Mouse (Mus musculus): ENCODE data around the gene Tmc3. TPM values are rescaled to one million over a fixed set of nuclear protein-coding genes. Genes with fewer than 3 reads are reported as not detected.

The Tmc3 gene
- polyA plus RNA-seq (2012; ENCODE audit: insufficient read depth, insufficient read length, low replicate concordance, missing spikeins) = not detected in 2 replicates

- TF ChIP-seq POLR2A (IDR thresholded peaks at IDR 0.05; ENCODE audit: insufficient read depth, low read depth, low read length) (no peak), CTCF (IDR thresholded peaks at IDR 0.05; ENCODE audit: insufficient read depth, low read depth, low read length) (no peak)
- WGBS = 54% methylated on average over 11 of the region's 11 CpGs
- no peak within 1 kb of the TSS for H3K4me3 ChIP-seq (ENCODE audit: insufficient read depth, low read depth, low read length)
- H3K27ac ChIP-seq (ENCODE audit: insufficient read depth, low read depth, low read length) = no peak within 1 kb of the TSS
- H3K4me1 ChIP-seq (ENCODE audit: control insufficient read depth, insufficient read depth, low read length) = peaks cover 7% of the 10 kb centered on the region; the same call in 1 of the 2 replicates
Observed at GRCm38 (mm10) chr7:83584639-83585471, at the start of gene Tmc3. Tmc3 (plus strand) TSS chr7:83584927.

GRCm38 (mm10) chr7:83541536-83542169 lies 43.1 kb upstream of the Tmc3 start:
- TF ChIP-seq POLR2A (IDR thresholded peaks at IDR 0.05; ENCODE audit: insufficient read depth, low read depth, low read length) = no peak
- TF ChIP-seq CTCF (IDR thresholded peaks at IDR 0.05; ENCODE audit: insufficient read depth, low read depth, low read length) = no peak
- 60% methylated on average over 5 of the region's 5 CpGs for WGBS
- H3K27ac ChIP-seq (ENCODE audit: insufficient read depth, low read depth, low read length) = no peak overlapping the region

GRCm38 (mm10) chr7:83548686-83549352 lies 35.9 kb upstream of the Tmc3 start:
- H3K4me1 ChIP-seq (ENCODE audit: control insufficient read depth, insufficient read depth, low read length) = peaks cover 3% of the 10 kb centered on the region; the same call in 1 of the 2 replicates
- H3K4me3 ChIP-seq (ENCODE audit: insufficient read depth, low read depth, low read length) = no peak overlapping the region
- no peak overlapping the region for H3K27ac ChIP-seq (ENCODE audit: insufficient read depth, low read depth, low read length)
- no peak for TF ChIP-seq CTCF (IDR thresholded peaks at IDR 0.05; ENCODE audit: insufficient read depth, low read depth, low read length)
- no peak for TF ChIP-seq POLR2A (IDR thresholded peaks at IDR 0.05; ENCODE audit: insufficient read depth, low read depth, low read length)
- WGBS = 51% methylated on average over 7 of the region's 7 CpGs

More at GRCm38 (mm10) chr7:83541536-83542169, 43.1 kb upstream of the Tmc3 start:
- Histone ChIP-seq H3K4me1 (ENCODE audit: control insufficient read depth, insufficient read depth, low read length) (no peaks in the 10 kb centered on the region), H3K4me3 (ENCODE audit: insufficient read depth, low read depth, low read length) (no peak overlapping the region)

GRCm38 (mm10) chr7:83549353-83549774 lies 35.4 kb upstream of the Tmc3 start:
- WGBS = 45% methylated on average over 7 of the region's 7 CpGs
- no peak for TF ChIP-seq CTCF (IDR thresholded peaks at IDR 0.05; ENCODE audit: insufficient read depth, low read depth, low read length)
- no peak for TF ChIP-seq POLR2A (IDR thresholded peaks at IDR 0.05; ENCODE audit: insufficient read depth, low read depth, low read length)
- Histone ChIP-seq H3K4me1 (ENCODE audit: control insufficient read depth, insufficient read depth, low read length) (peaks cover 3% of the 10 kb centered on the region; the same call in 1 of the 2 replicates), H3K4me3 (ENCODE audit: insufficient read depth, low read depth, low read length) (no peak overlapping the region), H3K27ac (ENCODE audit: insufficient read depth, low read depth, low read length) (no peak overlapping the region)

- H3K27ac ChIP-seq (ENCODE audit: insufficient read depth, low read depth, low read length) = no peak overlapping the region
- no peak overlapping the region for H3K4me3 ChIP-seq (ENCODE audit: insufficient read depth, low read depth, low read length)
- WGBS = 18% methylated on average over 5 of the region's 5 CpGs
- H3K4me1 ChIP-seq (ENCODE audit: control insufficient read depth, insufficient read depth, low read length) = peaks cover 3% of the 10 kb centered on the region; the same call in 1 of the 2 replicates
- no peak for TF ChIP-seq CTCF (IDR thresholded peaks at IDR 0.05; ENCODE audit: insufficient read depth, low read depth, low read length)
- no peak for TF ChIP-seq POLR2A (IDR thresholded peaks at IDR 0.05; ENCODE audit: insufficient read depth, low read depth, low read length)
Observed at GRCm38 (mm10) chr7:83549951-83550407, 34.7 kb upstream of the Tmc3 start.

- no peak overlapping the region for H3K27ac ChIP-seq (ENCODE audit: insufficient read depth, low read depth, low read length)
- no peak overlapping the region for H3K4me3 ChIP-seq (ENCODE audit: insufficient read depth, low read depth, low read length)
- TF ChIP-seq POLR2A (IDR thresholded peaks at IDR 0.05; ENCODE audit: insufficient read depth, low read depth, low read length) (no peak), CTCF (IDR thresholded peaks at IDR 0.05; ENCODE audit: insufficient read depth, low read depth, low read length) (no peak)
- no peaks in the 10 kb centered on the region for H3K4me1 ChIP-seq (ENCODE audit: control insufficient read depth, insufficient read depth, low read length)
- 82% methylated on average over 6 of the region's 6 CpGs for WGBS
Observed at GRCm38 (mm10) chr7:83554477-83554876, 30.2 kb upstream of the Tmc3 start.

GRCm38 (mm10) chr7:83556488-83556887 lies 28.2 kb upstream of the Tmc3 start:
- Histone ChIP-seq H3K4me3 (ENCODE audit: insufficient read depth, low read depth, low read length) (no peak overlapping the region), H3K4me1 (ENCODE audit: control insufficient read depth, insufficient read depth, low read length) (no peaks in the 10 kb centered on the region), H3K27ac (ENCODE audit: insufficient read depth, low read depth, low read length) (no peak overlapping the region)
- TF ChIP-seq POLR2A (IDR thresholded peaks at IDR 0.05; ENCODE audit: insufficient read depth, low read depth, low read length) (no peak), CTCF (IDR thresholded peaks at IDR 0.05; ENCODE audit: insufficient read depth, low read depth, low read length) (no peak)
- WGBS = 82% methylated on average over 2 of the region's 2 CpGs

- 69% methylated on average over 5 of the region's 5 CpGs for WGBS
Observed at GRCm38 (mm10) chr7:83558741-83559280, 25.9 kb upstream of the Tmc3 start.

More at GRCm38 (mm10) chr7:83558741-83559280, 25.9 kb upstream of the Tmc3 start:
- Histone ChIP-seq H3K4me3 (ENCODE audit: insufficient read depth, low read depth, low read length) (no peak overlapping the region), H3K4me1 (ENCODE audit: control insufficient read depth, insufficient read depth, low read length) (no peaks in the 10 kb centered on the region), H3K27ac (ENCODE audit: insufficient read depth, low read depth, low read length) (no peak overlapping the region)
- TF ChIP-seq CTCF (IDR thresholded peaks at IDR 0.05; ENCODE audit: insufficient read depth, low read depth, low read length) = no peak
- TF ChIP-seq POLR2A (IDR thresholded peaks at IDR 0.05; ENCODE audit: insufficient read depth, low read depth, low read length) = no peak

All from olfactory bulb, adult 2 months (tissue).